Mouse (Mus musculus) small intestine, adult 2 months (tissue): Measurements from ENCODE around the gene Lrrc8d. TPM values are rescaled to one million over a fixed set of nuclear protein-coding genes. Genes with fewer than 3 reads are reported as not detected.

ENCODE experiments used
- H3K27ac ChIP-seq: fragments of 200-500 bp; 2 replicates; pipeline ENCODE4 v1.5.1; 2012; ENCODE audit warnings: low read depth, low read length, control low read depth, inconsistent platforms; ENCODE audit not compliant: insufficient read depth
- H3K27me3 ChIP-seq: fragments of 200-500 bp; 2 replicates; pipeline ENCODE4 v1.6.1; 2012; ENCODE audit warnings: mild to moderate bottlenecking, moderate library complexity, low read length, inconsistent platforms; ENCODE audit not compliant: control insufficient read depth, insufficient read depth
- H3K36me3 ChIP-seq: fragments of 200-500 bp; 2 replicates; pipeline ENCODE4 v1.6.1; 2012; ENCODE audit warnings: mild to moderate bottlenecking, low read length, control low read depth, inconsistent platforms; ENCODE audit not compliant: control insufficient read depth, insufficient read depth
- H3K4me1 ChIP-seq: fragments of 200-500 bp; 2 replicates; pipeline ENCODE4 v1.6.1; 2012; ENCODE audit warnings: low read length, inconsistent platforms, mixed read lengths; ENCODE audit not compliant: control insufficient read depth, insufficient read depth, insufficient read length
- H3K4me3 ChIP-seq: fragments of 200-500 bp; 2 replicates; pipeline ENCODE4 v1.5.1; 2012; ENCODE audit warnings: low read depth, mild to moderate bottlenecking, control low read depth, inconsistent platforms, low read length, moderate library complexity
- CTCF ChIP-seq: fragments of 200-500 bp; IDR thresholded peaks from 2 replicates; pipeline ENCODE4 v1.5.1; 2012; ENCODE audit warnings: low read depth, mild to moderate bottlenecking, control low read depth, inconsistent platforms, low read length, moderate library complexity, mixed read lengths; ENCODE audit not compliant: insufficient replicate concordance, insufficient read length; ENCODE audit errors: extremely low read depth
- POLR2A ChIP-seq: fragments of 200-500 bp; IDR thresholded peaks from 2 replicates; pipeline ENCODE4 v1.6.1; 2012; ENCODE audit warnings: low read depth, mild to moderate bottlenecking, control low read depth, inconsistent platforms, low read length, moderate library complexity
- WGBS: fragments of 180-500 bp; shearing (Covaris S2); methylation state at CpG from one replicate; pipeline ENCODE4 v1.1.7; 2018; 5-methylcytosine and 5-hydroxymethylcytosine counted together
- polyA plus RNA-seq: library from polyadenylated mRNA; depleted of rRNA; stranded (reverse); fragments of >200 nt; gene quantifications from 2 replicates; pipeline ENCODE4 v1.2.3, GENCODE M21; 2012

Gene Lrrc8d
- polyA plus RNA-seq, 1 experiment, result 16.6 TPM

DNA sequence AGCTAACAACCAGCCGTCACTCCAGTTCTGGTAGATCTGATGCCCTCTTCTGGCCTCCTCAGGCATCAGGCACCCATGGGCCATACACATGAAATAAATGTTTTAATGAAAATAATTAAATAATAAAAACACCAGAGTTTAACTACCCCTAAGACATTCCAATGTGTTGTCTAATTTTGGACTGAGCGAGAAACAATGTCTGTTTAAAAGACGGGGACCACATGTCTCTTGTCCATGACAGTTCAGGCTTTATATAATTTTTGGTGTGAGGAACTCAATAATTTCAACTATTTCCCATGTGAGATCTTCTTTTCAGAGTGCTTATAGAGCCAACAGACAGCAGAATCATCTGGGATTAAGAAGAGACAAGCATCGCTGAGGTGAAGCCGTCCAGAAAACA, 32.8 kb upstream of the Lrrc8d start:
- Histone ChIP-seq H3K36me3 (no peaks in the 10 kb centered on the region), H3K27me3 (no peaks in the 10 kb centered on the region), H3K4me1 (no peaks in the 10 kb centered on the region), H3K4me3 (no peak overlapping the region), H3K27ac (no peak overlapping the region)
- 90% methylated on average over 5 of the region's 5 CpGs for WGBS
- TF ChIP-seq CTCF, result no peak
- no peak for TF ChIP-seq POLR2A

DNA sequence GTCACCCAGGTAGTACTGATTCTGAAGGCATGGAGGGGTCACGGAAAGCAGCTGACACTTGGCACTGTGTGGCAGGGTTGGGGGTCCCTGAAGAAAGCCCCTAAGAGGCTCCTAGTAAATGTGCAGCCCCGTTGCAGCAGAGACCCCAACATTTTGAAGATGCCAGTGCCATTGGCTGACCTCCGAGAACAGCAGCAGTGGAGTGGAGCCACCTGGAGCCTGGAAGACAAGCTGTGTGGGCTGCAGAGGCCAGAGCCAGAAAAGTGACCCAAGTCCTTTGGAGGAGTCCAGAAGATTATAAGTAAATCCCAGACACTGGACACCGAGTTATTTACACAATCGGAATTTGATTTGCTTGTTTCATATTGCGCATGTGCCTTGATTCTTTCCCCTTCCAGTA, 32.4 kb upstream of the Lrrc8d start:
- WGBS, result 86% methylated on average over 6 of the region's 6 CpGs

DNA sequence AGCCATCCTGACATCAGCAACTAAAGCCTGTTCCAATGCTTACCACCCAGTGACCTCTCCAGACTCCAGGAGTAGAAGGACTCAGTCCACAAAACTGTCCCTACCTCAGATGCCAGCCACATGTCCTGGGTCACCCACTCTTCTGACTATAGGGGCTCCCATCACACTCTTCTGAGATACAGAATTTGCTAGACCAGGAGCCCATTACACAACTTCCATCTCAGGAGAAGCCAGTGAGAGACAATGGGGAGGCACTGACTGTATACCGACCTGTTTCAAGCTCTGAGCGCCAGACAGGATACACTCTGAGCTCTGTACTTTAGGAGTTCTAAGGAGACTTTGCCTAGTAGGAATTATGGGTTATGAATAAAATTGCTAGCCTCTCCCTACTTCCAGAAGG, 30.7 kb upstream of the Lrrc8d start:
- Histone ChIP-seq H3K27me3 (no peaks in the 10 kb centered on the region), H3K36me3 (no peaks in the 10 kb centered on the region), H3K27ac (no peak overlapping the region), H3K4me3 (no peak overlapping the region), H3K4me1 (no peaks in the 10 kb centered on the region)
- TF ChIP-seq CTCF (no peak), POLR2A (no peak)
- WGBS, result 81% methylated on average over 2 of the region's 2 CpGs

More for the DNA sequence above, 32.4 kb upstream of the Lrrc8d start:
- Histone ChIP-seq H3K4me1 (no peaks in the 10 kb centered on the region), H3K27ac (no peak overlapping the region), H3K27me3 (no peaks in the 10 kb centered on the region), H3K4me3 (no peak overlapping the region), H3K36me3 (no peaks in the 10 kb centered on the region)
- TF ChIP-seq POLR2A, result no peak
- TF ChIP-seq CTCF, result no peak

DNA sequence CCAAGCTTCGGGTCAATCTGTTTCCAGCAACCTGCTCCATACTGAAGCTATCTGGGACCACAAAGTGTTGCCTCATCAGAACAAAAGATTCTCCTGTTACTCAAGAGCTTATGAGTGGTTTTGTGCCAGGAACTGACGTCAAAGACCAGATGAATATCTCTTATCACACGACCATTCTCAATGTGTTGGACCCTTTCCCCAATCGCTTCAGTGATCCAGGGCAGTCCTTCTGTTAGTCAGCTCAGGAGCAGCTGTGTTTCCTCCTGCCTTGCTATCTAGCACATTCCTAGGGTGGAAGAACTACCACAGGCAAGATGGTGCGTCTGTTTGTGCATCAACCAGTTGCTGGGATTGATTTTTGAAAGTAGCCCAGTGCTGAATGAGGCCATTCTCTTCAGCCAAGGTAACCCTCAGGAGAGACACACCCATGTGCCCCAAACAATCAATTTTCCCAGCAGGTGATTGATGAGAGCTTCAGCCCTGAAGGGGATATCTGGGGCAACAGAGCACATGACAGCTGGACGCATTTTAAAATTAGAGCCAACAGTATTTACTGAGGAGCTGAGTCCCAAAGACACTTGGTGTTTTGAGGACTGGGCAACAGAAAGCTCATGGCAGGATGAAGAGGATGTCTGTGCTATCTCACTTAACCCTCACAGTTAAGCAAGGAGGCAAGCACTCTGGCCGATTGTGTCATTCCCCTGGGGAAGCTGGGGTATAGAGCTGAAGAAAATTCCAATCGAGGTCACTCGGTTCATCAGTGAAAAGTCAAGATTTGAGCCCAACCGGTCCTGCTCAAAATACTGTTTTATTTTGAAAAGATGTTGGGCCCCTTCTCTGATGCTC, 30.0 kb upstream of the Lrrc8d start:
- Histone ChIP-seq H3K36me3 (no peaks in the 10 kb centered on the region), H3K27me3 (no peaks in the 10 kb centered on the region), H3K4me3 (no peak overlapping the region), H3K27ac (no peak overlapping the region), H3K4me1 (no peaks in the 10 kb centered on the region)
- WGBS, result 50% methylated on average over 10 of the region's 10 CpGs
- TF ChIP-seq CTCF, result no peak
- TF ChIP-seq POLR2A, result no peak

DNA sequence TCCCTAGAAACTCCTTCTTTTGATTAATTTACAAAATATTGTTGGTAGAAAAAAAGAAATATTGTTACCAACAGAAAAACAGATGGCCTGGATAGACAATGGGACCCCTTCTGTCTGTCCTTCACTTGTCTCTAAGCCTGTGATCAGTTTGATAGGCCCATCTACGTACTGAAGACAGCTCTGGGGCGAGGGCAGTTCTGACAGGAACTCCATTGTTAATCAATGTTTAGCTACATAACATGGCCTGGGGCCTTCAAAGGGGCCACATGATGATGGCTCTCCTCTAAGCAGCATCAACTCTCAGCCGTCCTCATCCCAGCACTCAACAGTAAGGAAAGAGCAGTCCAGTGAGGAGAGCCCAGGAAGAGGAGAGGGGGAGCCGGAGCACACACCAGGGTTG, 27.4 kb upstream of the Lrrc8d start:
- Histone ChIP-seq H3K4me3 (no peak overlapping the region), H3K4me1 (no peaks in the 10 kb centered on the region), H3K27ac (no peak overlapping the region), H3K36me3 (no peaks in the 10 kb centered on the region), H3K27me3 (no peaks in the 10 kb centered on the region)
- no peak for TF ChIP-seq POLR2A
- no peak for TF ChIP-seq CTCF
- WGBS, result 82% methylated on average over 4 of the region's 4 CpGs

DNA sequence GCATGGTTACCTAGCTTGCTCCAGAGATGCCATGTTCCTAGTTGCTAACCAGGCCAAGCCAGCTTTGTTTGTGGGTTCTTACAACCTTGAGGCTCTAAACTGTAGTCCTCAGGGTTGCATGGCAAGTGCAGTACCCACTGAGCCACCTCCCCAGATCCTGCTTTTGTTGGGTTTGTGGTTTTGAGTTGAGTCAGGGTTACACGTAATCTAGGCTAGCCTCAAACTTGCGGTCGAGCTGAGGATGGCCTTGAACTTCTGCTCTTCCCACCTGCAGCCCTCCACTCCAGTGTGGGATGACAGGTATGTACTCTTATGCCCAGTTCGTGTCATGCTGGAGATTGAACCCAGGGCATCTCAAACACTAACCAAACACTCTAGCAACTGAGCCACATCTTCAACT, 24.3 kb upstream of the Lrrc8d start:
- Histone ChIP-seq H3K4me3 (no peak overlapping the region), H3K36me3 (no peaks in the 10 kb centered on the region), H3K4me1 (peaks cover 9% of the 10 kb centered on the region), H3K27ac (no peak overlapping the region), H3K27me3 (no peaks in the 10 kb centered on the region)
- TF ChIP-seq CTCF (no peak), POLR2A (no peak)
- WGBS, result 83% methylated on average over 4 of the region's 4 CpGs

DNA sequence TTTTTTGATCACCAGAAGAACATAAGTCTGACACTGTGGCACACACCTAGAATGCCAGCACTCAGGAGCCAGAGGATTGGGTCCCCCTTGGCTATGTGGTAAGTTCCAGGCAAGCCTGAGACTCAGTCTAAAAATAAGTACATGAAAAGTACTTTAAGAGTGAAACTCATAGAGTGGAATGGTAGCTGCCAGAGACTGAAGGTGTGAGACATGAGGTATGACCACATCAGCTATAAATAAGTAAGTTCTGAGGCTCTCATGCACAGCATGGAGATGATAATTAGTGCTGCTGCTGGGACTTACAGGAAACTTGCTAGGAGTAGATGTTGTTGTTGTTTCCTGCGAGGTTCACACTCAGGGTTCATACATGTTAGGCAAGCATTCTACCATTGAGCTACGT, 22.7 kb upstream of the Lrrc8d start:
- no peak overlapping the region for H3K27ac ChIP-seq
- H3K27me3 ChIP-seq, result no peaks in the 10 kb centered on the region
- H3K36me3 ChIP-seq, result no peaks in the 10 kb centered on the region
- H3K4me1 ChIP-seq, result peaks cover 9% of the 10 kb centered on the region
- TF ChIP-seq POLR2A (no peak), CTCF (no peak)
- 89% methylated on average over 2 of the region's 2 CpGs for WGBS
- no peak overlapping the region for H3K4me3 ChIP-seq

DNA sequence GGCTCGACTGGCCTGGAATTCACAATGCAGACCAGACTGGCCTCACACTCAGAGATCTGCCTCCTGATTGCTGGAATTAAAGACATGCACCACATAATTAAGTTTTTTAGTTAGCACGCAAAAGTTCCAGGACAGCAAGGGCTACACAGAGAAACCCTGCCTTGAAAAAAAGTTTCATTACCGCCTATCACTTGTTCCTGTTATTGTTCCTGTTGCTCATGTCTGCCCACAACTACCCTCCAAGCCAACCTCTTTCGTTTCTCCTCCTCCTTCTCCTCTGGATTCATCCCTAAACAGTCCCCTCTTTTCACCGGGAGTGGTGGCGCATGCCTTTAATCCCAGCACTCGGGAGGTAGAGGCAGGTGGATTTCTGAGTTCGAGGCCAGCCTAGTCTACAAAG, 21.5 kb upstream of the Lrrc8d start:
- H3K27ac ChIP-seq, result no peak overlapping the region
- TF ChIP-seq CTCF (no peak), POLR2A (no peak)
- 88% methylated on average over 8 of the region's 8 CpGs for WGBS

More for the DNA sequence above, 21.5 kb upstream of the Lrrc8d start:
- peaks cover 9% of the 10 kb centered on the region for H3K4me1 ChIP-seq
- H3K4me3 ChIP-seq, result no peak overlapping the region
- H3K27me3 ChIP-seq, result no peaks in the 10 kb centered on the region
- H3K36me3 ChIP-seq, result no peaks in the 10 kb centered on the region
